Mouse (Mus musculus): Measurements from ENCODE around the gene AW822073.
"Not testable (repeated sequence)": the region's sequence is repeated elsewhere in the genome, so short reads cannot be mapped to it uniquely, and the experiment has no call there.

AW822073 gene

DNA sequence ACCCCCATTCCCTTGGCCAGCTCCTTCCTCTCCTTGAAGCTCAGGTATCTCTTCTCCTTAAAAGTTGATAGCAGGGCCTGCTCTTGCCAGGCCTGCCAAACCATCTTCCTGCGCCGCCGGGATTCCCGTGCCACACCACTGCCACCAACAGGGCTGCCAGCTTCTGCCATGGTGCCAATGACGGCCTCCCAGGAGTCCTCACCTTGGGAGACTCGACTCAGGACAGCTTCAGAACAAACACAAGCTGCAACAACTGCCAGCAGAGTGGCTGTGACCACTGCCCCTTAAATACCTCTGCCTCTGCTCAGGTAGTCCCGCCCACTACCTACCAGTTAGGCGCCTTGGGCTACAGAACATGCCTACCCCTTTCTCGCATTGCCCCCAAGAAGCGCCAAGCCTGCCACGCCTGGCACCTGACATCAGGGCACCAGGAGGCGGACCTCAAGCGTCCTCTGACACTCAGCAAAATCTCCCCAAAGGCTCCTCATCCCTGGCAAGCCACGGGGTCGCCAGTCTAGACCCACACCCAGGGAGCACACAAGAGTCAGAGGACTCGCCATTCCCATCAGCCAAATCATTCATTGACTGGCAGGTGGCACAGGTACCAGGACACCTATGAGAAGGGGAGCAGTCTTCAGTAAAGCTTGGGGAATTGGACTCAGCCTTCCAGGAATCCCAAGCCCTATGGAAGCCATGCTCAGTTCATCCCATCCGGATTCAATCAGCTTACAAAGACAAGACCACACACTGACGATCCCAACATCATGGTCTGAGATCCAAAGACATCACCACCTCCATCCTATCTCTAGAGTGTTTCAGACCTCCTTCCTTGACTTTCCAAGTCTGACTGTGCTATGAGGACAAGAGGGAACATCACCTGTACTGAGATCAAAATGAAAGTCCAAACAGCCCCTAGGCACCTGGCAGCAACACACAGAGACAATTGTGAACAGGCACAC, at the start of gene AW822073:
Gene AW822073 (minus strand): TSS at position 104 of the 959 bp plus-strand sequence.
- not testable (repeated sequence) for DNase-seq

DNA sequence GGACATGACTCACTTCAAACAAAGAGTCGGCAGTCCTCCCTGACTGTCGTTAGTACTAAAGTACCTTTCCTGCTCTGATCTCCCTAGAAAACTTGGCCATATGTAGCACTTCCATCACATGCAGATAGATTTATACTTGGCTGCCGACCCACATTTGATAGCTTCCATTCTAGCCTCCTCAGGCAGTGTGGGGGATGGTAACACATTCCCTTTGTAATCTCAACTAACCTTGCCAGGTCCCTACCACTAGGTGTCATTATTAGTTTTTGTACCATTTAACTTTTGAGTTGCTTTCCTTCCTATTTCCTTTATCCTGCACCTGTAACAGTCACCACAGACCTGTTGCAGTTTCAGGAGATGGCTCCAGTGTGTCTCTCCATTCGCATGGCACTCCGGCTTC, 33.7 kb upstream of the AW822073 start:
- DNase-seq, result peak; percentile 4

GRCm38 (mm10) chr10:58255954-58256353, 31.2 kb upstream of the AW822073 start:
- DNase-seq, result no peak

DNA sequence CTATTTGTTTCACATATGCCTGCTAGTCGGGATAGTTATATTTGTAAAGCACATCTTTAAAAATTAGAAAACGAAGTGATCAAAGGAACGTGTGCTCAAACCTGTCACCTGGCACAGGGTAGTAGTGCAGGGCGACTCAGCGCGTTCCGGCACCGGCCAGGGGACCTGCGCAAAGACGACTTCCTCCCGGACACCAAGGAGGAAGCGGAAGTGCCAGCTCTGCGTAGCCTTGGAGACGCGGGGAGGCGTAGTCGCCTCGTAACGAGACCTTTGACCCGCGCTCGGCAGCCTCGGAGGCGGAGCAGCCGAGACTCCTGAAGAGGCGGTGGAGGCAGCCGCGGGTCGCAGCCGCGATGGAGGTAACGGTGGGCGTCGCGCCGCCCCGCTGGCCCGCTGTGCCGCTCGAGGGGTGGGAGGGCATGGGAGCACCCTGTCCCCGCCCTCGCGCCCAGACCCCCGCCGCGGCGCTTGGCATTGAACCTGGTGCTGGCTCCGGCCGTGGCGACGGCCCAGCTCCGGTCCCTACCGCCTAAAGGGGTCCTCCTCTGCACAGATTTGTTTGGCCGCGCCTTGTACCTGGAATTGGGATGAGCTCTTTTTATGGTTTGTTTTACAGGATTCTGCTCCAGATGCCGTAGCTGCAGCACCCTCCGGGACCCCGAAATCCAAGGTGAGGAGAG, 30.6 kb upstream of the AW822073 start, which contains the start of gene Gcc2:
Gene Gcc2 (plus strand): TSS at position 285 of the 680 bp plus-strand sequence.
- DNase-seq, result peak; percentile 93

DNA sequence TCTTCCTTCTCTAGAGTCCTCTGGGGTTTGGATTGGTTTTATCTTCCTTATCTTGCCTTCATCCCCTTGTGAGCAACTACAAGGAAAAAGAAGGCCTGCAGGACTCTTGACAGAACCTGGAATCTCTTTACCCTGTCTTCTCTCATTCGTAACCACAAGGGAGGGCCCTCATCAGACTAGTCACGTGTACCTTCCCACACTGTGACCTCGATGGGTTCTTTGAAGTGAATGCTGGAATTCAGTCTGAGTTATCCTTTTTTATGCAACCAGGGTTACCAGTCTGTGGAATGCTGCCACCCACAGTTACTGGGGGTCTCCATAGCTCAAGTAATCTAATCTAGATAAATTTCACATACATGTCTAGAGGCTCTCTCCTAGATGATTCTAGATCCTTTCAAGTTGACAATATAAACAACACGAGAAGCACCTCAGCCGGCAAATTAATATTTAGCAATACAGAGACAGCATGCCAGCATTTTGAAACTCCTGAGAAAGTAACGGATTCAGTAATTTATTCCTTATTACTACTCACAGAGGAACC, 30.0 kb upstream of the AW822073 start:
- no peak for DNase-seq

- DNase-seq, result no peak
These were observed 24.8 kb upstream of the AW822073 start for GRCm38 (mm10) chr10:58249535-58249934.

- peak; percentile 58 for DNase-seq
These were observed 14.4 kb upstream of the AW822073 start for GRCm38 (mm10) chr10:58238984-58239740.

GRCm38 (mm10) chr10:58236613-58237012, 11.9 kb upstream of the AW822073 start, which contains the start of gene Gm4981:
Gm4981 (minus strand) TSS chr10:58236701.
- no peak for DNase-seq

GRCm38 (mm10) chr10:58234985-58235384, 10.3 kb upstream of the AW822073 start:
- DNase-seq, result not testable (repeated sequence)

DNA sequence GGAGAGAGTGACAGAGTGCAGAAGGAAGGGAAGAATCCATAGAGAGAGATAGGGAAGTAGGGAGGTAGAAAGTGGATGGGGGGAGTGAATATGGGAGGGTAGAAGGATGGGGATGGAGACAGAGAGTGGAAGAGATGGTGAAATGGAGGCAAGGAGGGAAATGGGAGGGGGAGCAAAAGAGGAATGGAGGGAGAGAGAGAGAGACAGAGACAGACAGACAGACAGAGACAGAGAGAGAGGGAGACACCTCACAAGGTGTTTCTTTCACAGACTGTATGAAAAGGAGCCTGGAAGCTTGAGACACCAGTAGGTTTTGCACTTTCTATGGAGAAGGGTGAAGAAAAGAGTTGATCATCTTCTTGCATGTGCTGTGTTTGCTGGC, 9.0 kb upstream of the AW822073 start:
- DNase-seq, result not testable (repeated sequence)

- DNase-seq, result peak; percentile 42
These were observed 8.5 kb upstream of the AW822073 start for GRCm38 (mm10) chr10:58233054-58233739.

GRCm38 (mm10) chr10:58232641-58232969, 7.9 kb upstream of the AW822073 start, which contains the start of gene Duxf3:
Duxf3 (minus strand) TSS chr10:58232675.
- not testable (repeated sequence) for DNase-seq

GRCm38 (mm10) chr10:58231779-58232640, 7.3 kb upstream of the AW822073 start:
- peak; percentile 65 for DNase-seq

DNA sequence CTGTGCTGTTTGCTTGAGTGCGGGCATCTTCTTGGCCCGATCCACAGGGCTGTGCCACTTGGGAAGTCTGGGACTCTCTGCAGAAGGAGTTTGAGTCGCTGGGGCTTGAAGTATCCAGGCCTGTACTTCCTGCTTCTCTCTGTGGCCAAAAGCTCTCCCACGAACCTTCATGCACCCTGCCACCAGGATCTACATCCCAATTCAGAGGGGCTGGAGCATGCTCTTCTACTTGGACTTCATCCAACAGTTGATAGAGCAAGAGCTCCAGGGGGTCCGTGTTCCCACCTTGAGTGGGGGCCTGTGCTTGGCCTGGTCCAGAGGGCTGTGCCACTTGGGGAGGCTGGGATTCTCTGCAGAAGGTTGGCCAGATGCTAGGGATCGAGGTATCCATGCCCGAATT, 6.4 kb upstream of the AW822073 start:
- not testable (repeated sequence) for DNase-seq

DNA sequence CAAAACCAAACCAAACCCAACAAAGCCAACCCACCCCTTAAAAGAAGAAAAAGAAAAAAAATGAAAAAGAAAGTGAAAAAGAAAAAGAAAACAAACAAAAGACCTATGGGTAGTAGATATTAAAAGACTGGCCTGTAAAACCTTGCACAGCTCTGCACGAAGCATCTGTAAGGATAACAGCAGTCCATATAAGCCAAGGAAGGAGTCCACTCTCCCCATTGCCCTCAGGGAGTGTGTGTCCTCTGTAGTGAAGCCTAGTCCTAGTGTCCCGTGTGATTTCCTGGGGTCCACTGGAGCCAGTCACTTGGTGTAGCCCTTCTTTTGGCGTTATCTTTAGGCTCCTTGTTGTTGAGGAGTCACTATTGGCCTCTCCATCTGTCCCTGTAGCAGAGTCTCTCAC, 5.3 kb upstream of the AW822073 start:
- DNase-seq, result not testable (repeated sequence)

- not testable (repeated sequence) for DNase-seq
These were observed 3.1 kb upstream of the AW822073 start for GRCm38 (mm10) chr10:58227798-58228197.

- not testable (repeated sequence) for DNase-seq
These were observed 1.6 kb upstream of the AW822073 start for GRCm38 (mm10) chr10:58226357-58226756.

- DNase-seq, result peak; percentile 63
These were observed 541 bp downstream of the AW822073 start for GRCm38 (mm10) chr10:58223972-58224805.

GRCm38 (mm10) chr10:58223161-58223560, 1.6 kb downstream of the AW822073 start:
- DNase-seq, result not testable (repeated sequence)

DNA sequence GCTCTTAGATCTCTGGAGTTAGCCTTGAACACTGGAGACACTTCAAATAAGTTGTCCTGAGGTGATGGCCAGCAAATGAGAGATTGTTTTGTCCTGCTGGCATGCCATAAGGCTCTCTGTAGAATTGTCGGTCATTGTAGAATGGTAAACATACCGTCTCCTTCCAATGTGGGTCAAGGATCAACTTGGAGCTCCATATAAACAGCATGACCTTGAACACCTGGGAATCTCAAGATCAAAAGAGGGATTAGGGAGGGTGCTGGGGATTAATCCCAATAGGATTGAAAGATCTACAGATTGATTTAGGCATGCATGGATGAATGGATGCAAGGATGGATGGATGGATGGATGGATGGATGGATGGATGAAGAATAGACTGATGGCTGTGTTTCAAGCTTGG, 3.2 kb downstream of the AW822073 start:
- DNase-seq, result not testable (repeated sequence)
